27 mouse cellular contexts compared by ENCODE assay signal in genomic region chr2:106959380-106959779, GRCm38 (mm10). TPM values are rescaled to one million over a fixed set of nuclear protein-coding genes. Genes with fewer than 3 reads are reported as not detected.
DNase-seq lines count a peak whose midpoint lies in the region; ATAC-seq and TF ChIP-seq lines count a peak whose summit lies in the region.
"Had no signal": no experiment of that assay in that cellular context is flagged by ENCODE, and none has a peak within 500 bp of the region (broad histone marks: within the 10 kb centered on the region; RNA-seq: fewer than 3 reads in every experiment).

No protein-coding gene starts in this region.

- no peak overlapping the region for H3K4me2 ChIP-seq in kidney, embryonic 15.5 days
- H3K4me2 ChIP-seq: forebrain, embryonic 13.5 days; heart, embryonic 12.5 days; heart, embryonic 15.5 days; hindbrain, embryonic 12.5 days; hindbrain, embryonic 15.5 days had no signal

- no peak overlapping the region for H3K4me3 ChIP-seq in kidney, adult 2 months (ENCODE audit: insufficient read depth, low read depth, low read length)
- H3K4me3 ChIP-seq in kidney, embryonic 15.5 days (replicated peaks): no peak overlapping the region
- no peak overlapping the region for H3K4me3 ChIP-seq in limb, embryonic 10.5 days
- H3K4me3 ChIP-seq in megakaryocyte, embryonic 14.5 days (replicated peaks): peak overlapping the region; percentile 17
- H3K4me3 ChIP-seq: forebrain, embryonic 10.5 days; forebrain, embryonic 13.5 days; gastrocnemius, adult 2 months; heart, embryonic 12.5 days; heart, embryonic 15.5 days; hindbrain, embryonic 12.5 days; hindbrain, embryonic 15.5 days had no signal

- H3K27me3 ChIP-seq in kidney, adult 2 months (replicated peaks; ENCODE audit: control insufficient read depth, insufficient read depth, low read length): no peaks in the 10 kb centered on the region
- no peaks in the 10 kb centered on the region for H3K27me3 ChIP-seq in kidney, embryonic 15.5 days
- no peaks in the 10 kb centered on the region for H3K27me3 ChIP-seq in limb, embryonic 10.5 days (ENCODE audit: low read depth, poor library complexity, severe bottlenecking)
- no peaks in the 10 kb centered on the region for H3K27me3 ChIP-seq in megakaryocyte, embryonic 14.5 days (replicated peaks)
- H3K27me3 ChIP-seq: CH12.LX; forebrain, embryonic 13.5 days; heart, embryonic 15.5 days; hindbrain, embryonic 15.5 days; Patski had no signal

- 44% methylated on average over 5 of the region's 5 CpGs for WGBS in kidney, adult 2 months
- 51% methylated on average over 5 of the region's 5 CpGs for WGBS in kidney, embryonic 15.5 days
- WGBS in limb, embryonic 10.5 days: 87% methylated on average over 5 of the region's 5 CpGs

- H3K36me3 ChIP-seq in kidney, adult 2 months (ENCODE audit: control insufficient read depth, insufficient read depth, low read length): no peaks in the 10 kb centered on the region; the same call in 1 of the 2 replicates
- H3K36me3 ChIP-seq in kidney, embryonic 15.5 days: peaks cover 19% of the 10 kb centered on the region
- peaks cover 25% of the 10 kb centered on the region for H3K36me3 ChIP-seq in limb, embryonic 10.5 days
- H3K36me3 ChIP-seq in megakaryocyte, embryonic 14.5 days (replicated peaks; ENCODE audit: low read length): peaks cover 31% of the 10 kb centered on the region

- DNase-seq in kidney, adult 2 months: peak; percentile 38
- DNase-seq in kidney, adult 9 months: no peak
- no peak for DNase-seq in kidney, adult 18-20 months
- no peak for DNase-seq in limb, embryonic 10.5 days (ENCODE audit: low spot score)
- DNase-seq in right cerebral cortex, postnatal 14 days: no peak
- DNase-seq: adrenal gland, postnatal 10 days; adrenal gland, postnatal 36 days; B cell, adult 2 months; cerebellum, adult 18-20 months; cerebellum, adult 9-10 months; cerebellum, postnatal 14 days; forebrain, postnatal 0 days; gastrocnemius, adult 2 months; gastrocnemius, postnatal 14 days; heart, adult 18-20 months; heart, postnatal 14 days had no signal

- H3K9me3 ChIP-seq in kidney, embryonic 15.5 days (replicated peaks): no peaks in the 10 kb centered on the region
- no peaks in the 10 kb centered on the region for H3K9me3 ChIP-seq in limb, embryonic 10.5 days (replicated peaks)
- H3K9me3 ChIP-seq in megakaryocyte, embryonic 14.5 days: no peaks in the 10 kb centered on the region
- H3K9me3 ChIP-seq: forebrain, embryonic 10.5 days; forebrain, embryonic 13.5 days; G1E; heart, embryonic 12.5 days; heart, embryonic 15.5 days; hindbrain, embryonic 12.5 days; hindbrain, embryonic 15.5 days had no signal

- no peak for TF ChIP-seq CTCF in kidney, adult 2 months (conservative IDR thresholded peaks at IDR 0.05; ENCODE audit: insufficient read depth, insufficient read length, low read depth, low read length)

- peak; percentile 14; the same call in 1 of the 2 replicates for ATAC-seq in kidney, embryonic 15.5 days (replicated peaks; ENCODE audit: low FRiP score)
- ATAC-seq: forebrain, embryonic 13.5 days; forebrain, postnatal 0 days; Patski had no signal

- H3K4me1 ChIP-seq in kidney, adult 2 months (ENCODE audit: control insufficient read depth, insufficient read depth, low read length): peaks cover 20% of the 10 kb centered on the region
- peaks cover 18% of the 10 kb centered on the region for H3K4me1 ChIP-seq in kidney, embryonic 15.5 days
- H3K4me1 ChIP-seq in limb, embryonic 10.5 days: peaks cover 12% of the 10 kb centered on the region
- 0 out of 2 replicates have a peak, but pooled peaks cover 3% of the 10 kb centered on the region for H3K4me1 ChIP-seq in megakaryocyte, embryonic 14.5 days
- H3K4me1 ChIP-seq: heart, embryonic 15.5 days; hindbrain, embryonic 12.5 days had no signal

- H3K9ac ChIP-seq in kidney, embryonic 15.5 days: no peak overlapping the region
- H3K9ac ChIP-seq: forebrain, embryonic 13.5 days; forebrain, postnatal 0 days; heart, embryonic 12.5 days; heart, embryonic 15.5 days; hindbrain, embryonic 12.5 days; hindbrain, embryonic 15.5 days had no signal

- TF ChIP-seq POLR2A in kidney, adult 2 months (IDR thresholded peaks at IDR 0.05; ENCODE audit: low read depth, low read length): no peak

- peak overlapping the region; percentile 41 for H3K27ac ChIP-seq in kidney, adult 2 months (ENCODE audit: insufficient read depth, low read depth, low read length)
- H3K27ac ChIP-seq in kidney, embryonic 15.5 days: no peak overlapping the region
- H3K27ac ChIP-seq in limb, embryonic 10.5 days: 0 out of 2 replicates have a peak overlapping the region, but pooled peaks have one; percentile 19
- H3K27ac ChIP-seq: forebrain, embryonic 10.5 days; forebrain, embryonic 13.5 days; gastrocnemius, adult 2 months; heart, embryonic 15.5 days; hindbrain, embryonic 12.5 days; hindbrain, embryonic 15.5 days had no signal

RNA-seq across cellular contexts. Expression of gene Arl14ep, which starts 14.8 kb away (rescaled TPM):
- 5.7 and 6.7 TPM in 2 replicates for polyA plus RNA-seq in kidney, adult 2 months (2012; rRNA removed)
- polyA plus RNA-seq in kidney, embryonic 15.5 days (2015; fragmentation: Nextera tagmentation; extraction: Ambion mirVana): 49.9 TPM in 2 replicates
- 49.4 and 58.7 TPM in 2 replicates for polyA plus RNA-seq in limb, embryonic 10.5 days (2016; fragmentation: Nextera tagmentation; extraction: Ambion mirVana)
- 1.5 TPM in 1 of 2 replicates, not detected in the other for polyA plus RNA-seq in megakaryocyte, embryonic 14.5 days (2012; ENCODE audit: insufficient read depth, low replicate concordance)
